Mouse (Mus musculus) bone marrow macrophage, adult 2 months (primary cell): ENCODE measurements at regions not wholly inside any gene's neighbourhood (a gene's known extent, or its start where the extent isn't known, plus 50 kb on each side); places are given as distances from the start of the nearest gene placed in this dataset.

Experiments
- CTCF ChIP-seq: IDR thresholded peaks from 2 replicates; pipeline ENCODE4 v1.5.1; 2012; ENCODE audit warnings: low read depth, mild to moderate bottlenecking, low read length, moderate library complexity
- POLR2A ChIP-seq: IDR thresholded peaks from 2 replicates; pipeline ENCODE4 v1.6.1; 2012; ENCODE audit warnings: mild to moderate bottlenecking, low read depth, low read length, borderline replicate concordance

DNA sequence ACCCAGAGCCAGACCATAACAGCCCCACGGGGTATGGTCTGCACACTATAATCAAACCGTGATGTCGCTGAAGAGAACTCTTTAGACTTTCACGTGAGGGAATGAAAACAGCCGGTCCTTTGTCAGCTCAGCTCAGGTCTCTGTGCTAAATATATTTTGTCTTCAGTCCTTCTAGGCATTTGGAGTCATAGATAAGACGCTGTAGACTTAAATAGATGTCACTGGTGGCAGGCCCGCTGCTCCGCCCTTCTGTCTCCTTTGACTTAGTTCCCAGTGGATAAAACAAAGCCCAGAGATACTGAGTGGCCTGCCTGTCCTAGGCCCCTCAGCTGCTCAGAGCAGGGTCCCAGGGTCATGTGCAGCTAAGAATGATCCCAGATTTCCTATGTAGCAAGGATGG is 57.2 kb upstream of the Pim1 start:
- no peak for TF ChIP-seq CTCF
- no peak for TF ChIP-seq POLR2A
